Mouse (Mus musculus) forebrain, embryonic 10.5 days (tissue): ENCODE measurements around the gene Ddx21. TPM values are rescaled to one million over a fixed set of nuclear protein-coding genes. Genes with fewer than 3 reads are reported as not detected.

Source experiments
- DNase-seq: peaks from one replicate; pipeline ENCODE4 v3.0.0-alpha.2; 2017; ENCODE audit warnings: low spot score; ENCODE audit errors: extremely low spot score
- H3K27ac ChIP-seq: fragments of 300-500 bp; sonication (generic); 2 replicates; pipeline ENCODE4 v1.5.1; 2016; ENCODE audit warnings: mild to moderate bottlenecking
- H3K27me3 ChIP-seq: fragments of 300-500 bp; sonication (generic); 2 replicates; pipeline ENCODE4 v1.6.1; 2016; ENCODE audit warnings: mild to moderate bottlenecking; ENCODE audit not compliant: poor library complexity, severe bottlenecking
- H3K36me3 ChIP-seq: fragments of 300-500 bp; sonication (generic); replicated peaks from 2 replicates; pipeline ENCODE4 v1.6.1; 2016; ENCODE audit warnings: mild to moderate bottlenecking, moderate library complexity
- H3K4me1 ChIP-seq: fragments of 300-500 bp; sonication (generic); 2 replicates; pipeline ENCODE4 v1.6.1; 2016
- H3K4me3 ChIP-seq: fragments of 300-500 bp; sonication (generic); 2 replicates; pipeline ENCODE4 v1.5.1; 2016; ENCODE audit warnings: mild to moderate bottlenecking, moderate library complexity
- H3K9me3 ChIP-seq: fragments of 300-500 bp; sonication (generic); 2 replicates; pipeline ENCODE4 v1.6.1; 2016; ENCODE audit warnings: mild to moderate bottlenecking, moderate library complexity
- WGBS: fragments of 180-500 bp; shearing (Covaris S2); methylation state at CpG from one replicate; pipeline ENCODE4 v1.1.7; 2016; 5-methylcytosine and 5-hydroxymethylcytosine counted together
- polyA plus RNA-seq: library from polyadenylated mRNA; unstranded; fragments of >200 nt; fragmentation: Nextera tagmentation; extraction: Ambion mirVana; gene quantifications from 2 replicates; pipeline ENCODE4 v1.2.1, GENCODE M21; 2016

The Ddx21 gene
- polyA plus RNA-seq, 1 experiment from 2014 or later = 40.6 TPM

- no peaks in the 10 kb centered on the region for H3K36me3 ChIP-seq
- no peaks in the 10 kb centered on the region for H3K27me3 ChIP-seq
- no peak overlapping the region for H3K4me3 ChIP-seq
- 74% methylated on average over 2 of the region's 2 CpGs for WGBS
- no peak overlapping the region for H3K27ac ChIP-seq
- DNase-seq = no peak
- H3K4me1 ChIP-seq = no peaks in the 10 kb centered on the region
- H3K9me3 ChIP-seq = no peaks in the 10 kb centered on the region
Observed at GRCm38 (mm10) chr10:62532832-62533231, 69.2 kb downstream of the Ddx21 start.

Other genes starting within 250 kb of the Ddx21 start
- gene Hk1, start 222.4 kb downstream of the Ddx21 start, polyA plus RNA-seq = 29.4 and 30.0 TPM in 2 replicates
- gene Hkdc1, start 179.8 kb downstream of the Ddx21 start, polyA plus RNA-seq = 0.12 and 0.27 TPM in 2 replicates
- 0.64 and 0.69 TPM in 2 replicates for gene 4930507D05Rik, start 152.8 kb downstream of the Ddx21 start, polyA plus RNA-seq
- gene Supv3l1, start 152.5 kb downstream of the Ddx21 start, polyA plus RNA-seq = 30.2 and 33.4 TPM in 2 replicates
- 93.4 and 96.5 TPM in 2 replicates for gene Vps26a, start 115.5 kb downstream of the Ddx21 start, polyA plus RNA-seq
- 2.3 and 3.0 TPM in 2 replicates for gene Srgn, start 74.8 kb downstream of the Ddx21 start, polyA plus RNA-seq
- gene Kif1bp, start 23.8 kb downstream of the Ddx21 start, polyA plus RNA-seq = 32.6 and 32.8 TPM in 2 replicates
- gene Ddx50, start 48.9 kb upstream of the Ddx21 start, polyA plus RNA-seq = 110 and 113 TPM in 2 replicates
- gene Stox1, start 123.8 kb upstream of the Ddx21 start, polyA plus RNA-seq = 4.2 and 4.3 TPM in 2 replicates
- gene Ccar1, start 190.0 kb upstream of the Ddx21 start, polyA plus RNA-seq = 165 and 178 TPM in 2 replicates